Mouse (Mus musculus): ENCODE measurements around the gene Map3k11. TPM values are rescaled to one million over a fixed set of nuclear protein-coding genes. Genes with fewer than 3 reads are reported as not detected.

Gene Map3k11
- polyA plus RNA-seq, 1 experiment from 2014 or later: 10.4 TPM

DNA sequence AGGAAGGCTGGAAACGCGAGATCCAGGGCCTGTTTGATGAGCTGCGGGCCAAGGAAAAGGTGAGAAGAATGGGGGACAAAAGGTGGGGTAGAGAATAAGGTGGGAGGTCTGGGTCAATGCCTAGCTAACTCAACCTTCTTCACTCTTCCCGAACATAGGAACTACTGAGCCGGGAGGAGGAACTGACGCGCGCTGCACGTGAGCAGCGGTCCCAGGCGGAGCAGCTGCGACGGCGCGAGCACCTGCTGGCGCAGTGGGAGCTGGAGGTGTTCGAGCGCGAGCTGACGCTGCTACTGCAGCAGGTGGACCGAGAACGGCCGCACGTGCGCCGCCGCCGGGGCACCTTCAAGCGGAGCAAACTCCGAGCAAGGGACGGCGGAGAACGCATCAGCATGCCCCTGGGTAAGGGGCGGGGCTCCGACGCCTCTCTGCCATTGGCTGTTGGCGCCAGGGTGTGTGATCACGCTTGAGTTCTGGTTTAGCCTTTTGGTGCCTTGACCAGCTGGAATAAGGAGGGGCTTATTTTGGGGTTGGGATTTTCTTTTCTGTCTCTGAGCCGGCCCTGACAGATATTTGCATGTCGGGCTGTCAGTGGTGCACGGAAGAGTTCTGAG, 7.4 kb downstream of the Map3k11 start:
- no peak for ATAC-seq

GRCm38 (mm10) chr19:5704163-5704800, 15.7 kb downstream of the Map3k11 start, which contains the start of gene Kcnk7:
Gene Kcnk7 (plus strand): TSS chr19:5704367.
- peak within 1 kb of the TSS; percentile 46 for H3K27ac ChIP-seq (ENCODE audit: low read depth)
- peak within 1 kb of the TSS; percentile 31 for H3K4me2 ChIP-seq (ENCODE audit: low read depth, low read length)
- peaks cover 68% of the 10 kb centered on the region for H3K36me3 ChIP-seq (replicated peaks; ENCODE audit: insufficient read depth, low read length)
- no peak within 1 kb of the TSS for H3K4me3 ChIP-seq (ENCODE audit: low read depth, low read length)
- DNase-seq (peak; percentile 68), ATAC-seq (peak; percentile 65)
- H3K4me1 ChIP-seq (ENCODE audit: insufficient read depth): peaks cover 16% of the 10 kb centered on the region
- TF ChIP-seq CTCF (IDR thresholded peaks at IDR 0.05; ENCODE audit: low read depth) (no peak), EP300 (IDR thresholded peaks at IDR 0.05; ENCODE audit: low read depth) (no peak)
- no peaks in the 10 kb centered on the region for H3K9me3 ChIP-seq (ENCODE audit: low read length)
- WGBS (ENCODE audit: insufficient replicate concordance): 65% methylated on average over 17 of the region's 17 CpGs
- H3K27me3 ChIP-seq (ENCODE audit: insufficient read depth, low read length): no peaks in the 10 kb centered on the region
- H3K9ac ChIP-seq (replicated peaks): no peak within 1 kb of the TSS

More for the DNA sequence above, 7.4 kb downstream of the Map3k11 start:
- H3K9ac ChIP-seq (replicated peaks): no peak overlapping the region
- no peaks in the 10 kb centered on the region for H3K27me3 ChIP-seq (ENCODE audit: insufficient read depth, low read length)
- peaks cover 66% of the 10 kb centered on the region for H3K36me3 ChIP-seq (replicated peaks; ENCODE audit: insufficient read depth, low read length)
- peaks cover 26% of the 10 kb centered on the region for H3K4me1 ChIP-seq (ENCODE audit: insufficient read depth)
- H3K4me3 ChIP-seq (ENCODE audit: low read depth, low read length): no peak overlapping the region
- H3K27ac ChIP-seq (ENCODE audit: low read depth): no peak overlapping the region
- DNase-seq: no peak
- no peak overlapping the region for H3K4me2 ChIP-seq (ENCODE audit: low read depth, low read length)
- WGBS (ENCODE audit: insufficient replicate concordance): 80% methylated on average over 41 of the region's 41 CpGs
- TF ChIP-seq EP300 (IDR thresholded peaks at IDR 0.05; ENCODE audit: low read depth) (no peak), CTCF (IDR thresholded peaks at IDR 0.05; ENCODE audit: low read depth) (no peak)
- no peaks in the 10 kb centered on the region for H3K9me3 ChIP-seq (ENCODE audit: low read length)

DNA sequence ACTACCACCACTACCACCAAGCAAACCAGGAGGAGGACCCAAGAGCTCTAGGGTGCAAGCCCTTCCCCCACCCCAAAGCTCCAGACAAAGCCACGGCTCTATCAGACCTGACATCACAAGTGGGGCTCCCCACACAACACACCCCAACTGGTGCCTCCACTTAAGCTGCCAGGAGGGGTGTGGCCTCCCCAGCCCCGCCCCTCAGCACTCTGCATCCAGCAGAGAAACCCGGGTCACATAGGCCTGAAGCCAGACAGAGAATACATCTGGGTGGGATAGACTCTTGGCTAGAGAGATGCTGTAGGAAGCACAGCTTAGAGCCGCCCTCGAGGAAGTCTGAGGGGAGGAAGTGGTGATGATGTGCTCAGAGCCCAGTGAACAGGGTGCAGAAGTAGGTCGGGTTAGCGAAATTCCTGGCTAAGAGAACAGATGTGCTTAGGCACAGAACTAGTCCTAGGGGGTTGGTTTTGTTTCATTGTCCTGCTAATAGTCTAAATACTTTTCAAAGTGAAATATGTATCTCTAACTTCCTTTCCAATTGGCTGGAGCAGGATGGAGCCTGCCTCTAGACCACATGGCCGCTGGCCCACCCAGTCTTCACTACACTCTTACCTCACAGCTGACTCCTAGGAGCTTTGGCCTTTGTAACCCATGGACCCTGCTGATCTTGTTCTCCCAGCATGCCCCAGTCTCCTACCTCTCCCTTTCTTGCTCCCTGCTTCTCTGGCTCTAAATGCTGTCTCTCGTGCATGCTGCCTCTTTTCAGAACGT, 16.4 kb downstream of the Map3k11 start:
- ATAC-seq (peak; percentile 74), DNase-seq (peak; percentile 74)
- no peak for TF ChIP-seq EP300 (IDR thresholded peaks at IDR 0.05; ENCODE audit: low read depth)
- TF ChIP-seq CTCF (IDR thresholded peaks at IDR 0.05; ENCODE audit: low read depth): no peak
- peak overlapping the region; percentile 31 for H3K4me2 ChIP-seq (ENCODE audit: low read depth, low read length)
- peak overlapping the region; percentile 46 for H3K27ac ChIP-seq (ENCODE audit: low read depth)
- H3K9me3 ChIP-seq (ENCODE audit: low read length): no peaks in the 10 kb centered on the region
- H3K9ac ChIP-seq (replicated peaks): no peak overlapping the region
- WGBS (ENCODE audit: insufficient replicate concordance): 39% methylated on average over 10 of the region's 10 CpGs
- H3K36me3 ChIP-seq (replicated peaks; ENCODE audit: insufficient read depth, low read length): peaks cover 64% of the 10 kb centered on the region
- peaks cover 16% of the 10 kb centered on the region for H3K4me1 ChIP-seq (ENCODE audit: insufficient read depth)
- H3K27me3 ChIP-seq (ENCODE audit: insufficient read depth, low read length): no peaks in the 10 kb centered on the region
- no peak overlapping the region for H3K4me3 ChIP-seq (ENCODE audit: low read depth, low read length)

GRCm38 (mm10) chr19:5710068-5710467, 21.5 kb downstream of the Map3k11 start:
- Histone ChIP-seq H3K9ac (replicated peaks) (no peak overlapping the region), H3K4me1 (ENCODE audit: insufficient read depth) (peaks cover 25% of the 10 kb centered on the region), H3K4me3 (ENCODE audit: low read depth, low read length) (no peak overlapping the region), H3K27me3 (ENCODE audit: insufficient read depth, low read length) (no peaks in the 10 kb centered on the region), H3K36me3 (replicated peaks; ENCODE audit: insufficient read depth, low read length) (peaks cover 85% of the 10 kb centered on the region), H3K4me2 (ENCODE audit: low read depth, low read length) (no peak overlapping the region), H3K27ac (ENCODE audit: low read depth) (no peak overlapping the region), H3K9me3 (ENCODE audit: low read length) (no peaks in the 10 kb centered on the region)
- no peak for ATAC-seq
- TF ChIP-seq CTCF (IDR thresholded peaks at IDR 0.05; ENCODE audit: low read depth) (no peak), EP300 (IDR thresholded peaks at IDR 0.05; ENCODE audit: low read depth) (no peak)
- WGBS (ENCODE audit: insufficient replicate concordance): 96% methylated on average over 6 of the region's 6 CpGs
- DNase-seq: no peak

DNA sequence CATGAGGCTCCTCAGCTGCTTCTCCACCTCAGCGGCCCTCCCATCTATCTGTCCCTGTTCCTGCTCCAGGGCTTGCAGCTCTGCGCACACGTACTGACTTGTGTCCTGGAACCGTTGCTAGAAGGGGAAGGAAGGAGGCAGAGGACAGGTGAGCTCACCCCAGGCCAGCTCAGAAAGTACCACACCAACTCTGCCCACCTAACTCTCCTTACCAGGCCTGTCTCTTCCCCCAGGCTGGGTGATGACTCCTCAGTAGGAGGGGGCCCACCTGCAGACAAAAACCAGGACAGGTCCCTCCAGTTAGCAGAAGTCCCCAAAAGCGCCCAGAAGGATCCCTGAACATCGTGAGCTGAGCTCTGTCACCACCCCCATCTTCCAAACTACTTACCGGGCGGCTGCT, 22.0 kb downstream of the Map3k11 start:
- peaks cover 90% of the 10 kb centered on the region for H3K36me3 ChIP-seq (replicated peaks; ENCODE audit: insufficient read depth, low read length)
- H3K27me3 ChIP-seq (ENCODE audit: insufficient read depth, low read length): no peaks in the 10 kb centered on the region
- H3K4me2 ChIP-seq (ENCODE audit: low read depth, low read length): no peak overlapping the region
- peaks cover 20% of the 10 kb centered on the region for H3K4me1 ChIP-seq (ENCODE audit: insufficient read depth)
- no peak overlapping the region for H3K9ac ChIP-seq (replicated peaks)
- no peak overlapping the region for H3K4me3 ChIP-seq (ENCODE audit: low read depth, low read length)
- H3K27ac ChIP-seq (ENCODE audit: low read depth): no peak overlapping the region
- DNase-seq (no peak), ATAC-seq (no peak)
- H3K9me3 ChIP-seq (ENCODE audit: low read length): no peaks in the 10 kb centered on the region
- WGBS (ENCODE audit: insufficient replicate concordance): 95% methylated on average over 8 of the region's 8 CpGs
- TF ChIP-seq EP300 (IDR thresholded peaks at IDR 0.05; ENCODE audit: low read depth) (no peak), CTCF (IDR thresholded peaks at IDR 0.05; ENCODE audit: low read depth) (no peak)

DNA sequence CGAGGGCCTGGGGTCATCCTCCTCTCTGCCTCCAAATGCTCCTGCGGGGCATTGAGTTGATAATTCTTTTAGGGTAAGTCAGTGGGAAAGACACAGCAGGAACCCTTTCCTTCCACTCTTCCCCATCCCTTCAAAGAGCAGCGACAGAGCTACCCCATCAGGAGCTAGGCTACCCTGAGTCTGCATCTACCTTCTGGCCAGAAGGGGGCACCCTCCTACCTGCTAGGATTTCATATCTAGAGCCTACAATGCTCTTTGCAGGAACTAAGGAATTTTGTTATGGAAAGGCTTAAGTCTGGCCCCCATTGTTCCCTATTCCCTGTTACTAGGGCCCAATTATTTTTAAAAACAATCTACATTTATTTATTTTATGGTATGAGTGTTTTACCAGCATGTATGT, 22.7 kb downstream of the Map3k11 start:
- Histone ChIP-seq H3K9me3 (ENCODE audit: low read length) (no peaks in the 10 kb centered on the region), H3K27me3 (ENCODE audit: insufficient read depth, low read length) (no peaks in the 10 kb centered on the region), H3K9ac (replicated peaks) (no peak overlapping the region), H3K4me3 (ENCODE audit: low read depth, low read length) (no peak overlapping the region), H3K36me3 (replicated peaks; ENCODE audit: insufficient read depth, low read length) (peaks cover 91% of the 10 kb centered on the region), H3K4me2 (ENCODE audit: low read depth, low read length) (no peak overlapping the region), H3K27ac (ENCODE audit: low read depth) (no peak overlapping the region), H3K4me1 (ENCODE audit: insufficient read depth) (peaks cover 20% of the 10 kb centered on the region)
- WGBS (ENCODE audit: insufficient replicate concordance): 40% methylated on average over 3 of the region's 3 CpGs
- TF ChIP-seq CTCF (IDR thresholded peaks at IDR 0.05; ENCODE audit: low read depth) (peak; percentile 91), EP300 (IDR thresholded peaks at IDR 0.05; ENCODE audit: low read depth) (no peak)
- ATAC-seq (no peak), DNase-seq (peak; percentile 72)
